Mouse (Mus musculus) thymus, postnatal 36 days (tissue): ENCODE measurements around the gene Pjvk.

ENCODE experiments used
- DNase-seq, 2 experiments: peaks; one replicate each; pipeline ENCODE4 v3.0.0; 2022; ENCODE audit warnings: mixed read lengths in 2 of 2

The Pjvk gene

GRCm38 (mm10) chr2:76671641-76672040 lies 23.4 kb downstream of the Pjvk start:
- DNase-seq: no peak

- DNase-seq: no peak
Measured at GRCm38 (mm10) chr2:76672134-76672745, 24.0 kb downstream of the Pjvk start.

GRCm38 (mm10) chr2:76672966-76673392 lies 24.7 kb downstream of the Pjvk start, which contains the start of gene Fkbp7:
Gene Fkbp7 (minus strand): TSS chr2:76673116.
- DNase-seq: peak; percentile 87 to 88

GRCm38 (mm10) chr2:76673472-76674081 lies 25.3 kb downstream of the Pjvk start:
- DNase-seq: peak; percentile 54 to 64

DNA sequence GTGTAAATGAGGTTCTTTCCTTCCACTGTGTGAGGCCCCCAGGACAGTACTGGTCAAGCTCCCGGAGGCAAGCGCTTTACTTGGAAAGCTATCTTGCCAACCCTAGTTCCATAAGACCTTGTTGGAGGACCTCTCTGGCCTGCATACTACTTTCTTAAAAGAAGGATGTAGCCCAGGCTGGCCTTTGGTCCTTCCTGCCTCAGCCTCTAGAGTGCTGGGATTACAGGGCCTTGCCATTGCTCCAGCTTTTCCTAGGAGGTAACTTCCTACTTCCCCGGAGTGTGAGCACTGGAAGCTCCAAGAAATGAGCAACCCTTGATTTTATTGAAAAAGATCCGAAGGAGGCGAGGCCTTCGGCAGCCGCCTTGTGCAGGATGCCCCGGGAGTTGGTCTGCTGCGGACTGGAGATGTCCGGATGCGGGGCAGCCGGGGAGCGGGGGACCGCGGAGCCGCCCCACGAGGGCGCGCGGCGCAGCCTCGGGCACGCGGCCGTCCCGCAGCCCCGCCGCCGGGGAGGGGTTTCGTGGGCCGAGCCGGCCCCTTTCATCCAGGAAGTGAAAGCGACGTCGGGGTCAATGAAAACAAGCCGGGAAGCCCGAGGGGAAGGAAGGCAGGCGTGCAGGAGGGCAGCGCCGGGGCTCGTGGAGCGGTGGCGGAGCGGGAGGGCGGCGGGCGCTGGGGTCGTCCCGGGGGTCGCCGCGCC lies 26.6 kb downstream of the Pjvk start, which contains the start of gene Plekha3:
TSS of gene Plekha3 (plus strand) at position 557 of the 703 bp plus-strand sequence.
- peak; percentile 77 to 82 for DNase-seq

GRCm38 (mm10) chr2:76675451-76675850 lies 27.2 kb downstream of the Pjvk start:
- DNase-seq: peak in 1 of 2 experiments; percentile 30

GRCm38 (mm10) chr2:76675949-76676348 lies 27.7 kb downstream of the Pjvk start:
- no peak for DNase-seq

DNA sequence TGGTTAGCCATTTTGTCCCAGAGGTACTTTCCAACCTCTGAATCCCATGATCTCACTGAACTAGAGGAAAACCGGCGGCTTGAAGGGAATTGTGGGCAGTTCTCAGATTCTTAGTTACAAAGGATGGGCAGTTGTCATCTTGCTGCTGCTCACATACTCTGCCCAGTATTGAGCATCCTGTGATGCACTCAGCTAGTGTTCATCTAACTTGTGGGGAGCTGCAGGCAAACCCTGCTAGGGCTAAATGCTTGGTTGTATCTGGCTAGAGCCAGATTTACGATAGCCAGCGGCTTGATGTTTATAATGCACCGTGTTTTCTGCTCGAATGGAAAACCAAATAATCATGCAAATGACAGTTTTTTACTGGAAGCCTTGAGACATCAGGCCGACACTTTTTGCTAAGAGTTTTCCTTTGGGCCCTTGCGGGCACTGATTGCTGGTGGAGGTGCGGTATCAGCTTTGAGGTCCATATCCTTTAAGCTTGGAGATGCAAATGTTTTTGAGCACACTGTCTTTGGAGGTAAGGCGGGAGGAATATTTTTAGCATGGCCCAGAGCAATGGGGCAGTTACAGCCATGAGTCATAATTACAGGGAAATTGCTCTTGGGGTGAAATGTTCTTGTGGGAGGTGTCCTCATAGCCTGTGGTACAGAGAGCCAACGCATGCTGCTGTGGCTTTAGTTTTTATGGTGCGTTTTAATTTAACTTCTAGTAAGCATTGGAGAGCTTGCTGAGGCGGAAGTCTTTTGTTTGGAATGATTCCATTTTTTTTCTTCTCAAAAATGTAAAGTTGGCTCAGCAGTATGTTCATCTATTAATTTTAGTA lies 28.3 kb downstream of the Pjvk start:
- DNase-seq: no peak

DNA sequence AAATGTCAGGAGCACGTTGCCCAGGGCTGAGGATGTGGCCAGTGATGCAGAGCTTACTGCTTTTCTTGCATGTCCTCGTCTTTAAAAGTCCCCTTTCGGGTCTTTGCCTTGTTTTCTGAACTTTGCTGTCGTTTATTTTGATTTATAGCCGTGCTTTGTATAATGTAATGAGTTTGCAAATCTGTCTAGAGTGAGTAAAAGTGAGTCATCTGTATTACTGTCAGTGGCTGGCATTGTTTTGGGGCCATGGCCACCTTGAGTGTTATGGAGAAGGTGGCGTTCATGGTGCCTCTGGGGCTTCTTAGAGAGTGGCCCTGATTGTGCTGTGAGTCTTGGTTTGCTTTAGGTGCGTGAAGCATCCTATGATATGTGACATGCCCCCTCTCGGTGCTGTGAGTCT lies 34.0 kb downstream of the Pjvk start:
- DNase-seq: no peak

- no peak for DNase-seq
Measured at GRCm38 (mm10) chr2:76686986-76687385, 38.7 kb downstream of the Pjvk start.

DNA sequence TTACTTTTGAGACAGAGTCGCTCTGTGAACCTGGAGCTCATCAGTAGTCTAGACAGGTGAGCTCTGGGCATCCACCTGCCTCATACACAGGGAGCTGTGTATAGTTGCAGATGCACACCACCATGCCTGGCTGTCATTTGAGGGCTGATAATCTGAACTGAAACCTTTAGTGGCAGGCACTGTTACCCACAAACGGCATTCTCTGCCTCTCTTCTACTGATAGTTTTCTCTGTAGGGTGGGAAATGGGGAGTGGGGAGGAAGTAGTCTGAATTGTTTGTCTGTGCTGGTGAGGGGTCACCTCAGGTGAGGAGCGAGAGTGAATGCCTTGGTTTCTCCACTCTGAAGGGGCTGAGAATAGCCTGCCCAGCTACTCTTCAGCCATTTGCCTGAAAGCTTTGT lies 39.3 kb downstream of the Pjvk start:
- no peak for DNase-seq

GRCm38 (mm10) chr2:76688162-76688561 lies 39.9 kb downstream of the Pjvk start:
- DNase-seq: no peak

- no peak for DNase-seq
Measured at GRCm38 (mm10) chr2:76690436-76691204, 42.3 kb downstream of the Pjvk start.

- DNase-seq: no peak
Measured at GRCm38 (mm10) chr2:76693765-76694164, 45.5 kb downstream of the Pjvk start.

DNA sequence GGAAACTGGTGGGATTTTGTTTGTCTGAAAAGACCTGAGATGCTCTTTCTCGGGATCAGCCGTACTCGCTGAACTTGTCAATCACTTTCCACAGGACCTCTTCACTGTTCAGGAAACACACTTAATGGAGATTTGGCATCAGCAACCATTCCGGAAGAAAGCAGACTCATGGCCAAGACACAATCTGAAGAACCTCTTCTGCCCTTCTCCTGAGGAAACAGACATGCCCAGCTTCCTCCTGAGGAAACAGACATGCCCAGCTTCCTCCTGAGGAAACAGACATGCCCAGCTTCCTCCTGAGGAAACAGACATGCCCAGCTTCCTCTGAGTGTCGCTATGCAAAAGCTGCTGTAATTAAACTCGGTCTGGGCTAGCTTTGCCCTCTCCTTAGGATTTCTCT lies 47.0 kb downstream of the Pjvk start:
- DNase-seq: no peak

DNA sequence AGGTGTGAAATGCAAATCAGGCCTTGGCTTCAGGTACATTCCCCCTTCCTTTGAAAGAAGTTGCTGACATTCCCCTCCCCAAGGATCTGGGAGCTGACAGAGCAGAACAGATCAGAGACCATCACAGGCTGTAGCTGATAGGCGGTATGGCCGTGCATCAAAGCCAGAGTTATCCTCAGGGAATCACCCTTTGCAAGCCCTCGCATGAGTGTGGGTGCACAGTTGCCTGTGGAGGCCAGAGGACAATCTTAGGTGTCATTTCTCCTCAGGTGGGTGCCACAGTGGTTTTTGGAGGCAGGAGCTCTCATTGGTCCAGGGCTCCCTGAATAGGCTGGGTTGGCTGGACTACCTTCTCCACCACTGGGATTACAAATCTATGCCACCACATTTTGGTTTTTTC lies 53.9 kb downstream of the Pjvk start:
- no peak for DNase-seq

DNA sequence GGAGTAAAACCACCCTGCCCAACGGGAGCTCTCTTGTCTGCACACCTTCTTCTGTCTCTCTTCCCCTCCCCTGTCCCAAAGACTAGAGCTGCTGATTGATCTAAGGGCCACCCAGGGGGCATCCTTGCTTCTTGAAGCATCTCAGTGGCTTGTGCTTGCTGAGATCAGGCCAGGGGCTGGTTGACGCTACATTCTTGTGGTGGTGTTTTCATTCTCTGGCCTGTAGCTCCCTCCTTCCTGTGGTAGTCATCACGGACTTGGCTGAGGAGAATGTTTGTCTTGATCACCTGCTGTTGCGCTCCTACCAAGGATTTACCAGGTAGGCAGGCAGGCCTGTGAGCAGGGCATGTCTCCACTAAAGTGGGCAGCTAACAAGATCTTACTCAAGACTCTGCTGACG lies 54.5 kb downstream of the Pjvk start:
- no peak for DNase-seq

DNA sequence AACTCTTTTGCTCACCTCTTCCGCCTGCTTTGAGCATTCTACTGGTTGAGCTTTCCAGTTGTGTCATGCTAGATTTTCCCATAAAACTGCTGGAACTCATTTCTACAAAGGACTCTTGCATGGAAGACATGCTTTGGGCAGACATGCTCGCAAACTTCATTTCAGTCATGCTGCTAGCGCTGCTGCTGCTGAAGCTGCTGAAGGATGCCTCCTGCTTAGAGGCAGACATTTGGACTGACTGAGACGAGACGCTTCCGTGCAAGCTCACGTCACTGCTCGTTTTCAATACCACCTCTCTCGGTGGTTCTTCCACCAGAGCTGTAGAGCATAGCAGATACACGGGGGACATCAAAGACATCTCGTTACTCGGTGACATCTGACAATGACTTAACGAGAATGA lies 57.4 kb downstream of the Pjvk start:
- no peak for DNase-seq
